Mouse (Mus musculus): ENCODE results near the gene Bend6. TPM values are rescaled to one million over a fixed set of nuclear protein-coding genes. Genes with fewer than 3 reads are reported as not detected.

Gene Bend6
- 0.55 TPM in 1 of 2 replicates, not detected in the other for polyA plus RNA-seq (2012; ENCODE audit: low replicate concordance)

GRCm38 (mm10) chr1:33907421-33908190 lies at the start of gene Bend6:
Gene Bend6 (minus strand): TSS chr1:33907816.

GRCm38 (mm10) chr1:33908191-33908962 lies 761 bp upstream of the Bend6 start, which contains the start of gene Dst:
Gene Dst (plus strand): TSS chr1:33908225.

GRCm38 (mm10) chr1:33813868-33814794 lies 93.5 kb downstream of the Bend6 start, which contains the start of gene Zfp451:
Gene Zfp451 (minus strand): TSS chr1:33814595.

Other genes with a start within 250 kb of the Bend6 start
- 2.4 and 13.8 TPM in 2 replicates for gene Prim2, start 238.0 kb downstream of the Bend6 start, polyA plus RNA-seq (2012; ENCODE audit: low replicate concordance)
- 2.5 and 3.6 TPM in 2 replicates for gene Rab23, start 187.9 kb downstream of the Bend6 start, polyA plus RNA-seq (2012; ENCODE audit: low replicate concordance)
- gene Bag2, start 150.0 kb downstream of the Bend6 start, polyA plus RNA-seq (2012; ENCODE audit: low replicate concordance), result 12.4 and 17.0 TPM in 2 replicates
- gene Zfp451, start 93.2 kb downstream of the Bend6 start, polyA plus RNA-seq (2012; ENCODE audit: low replicate concordance), result 5.1 and 7.0 TPM in 2 replicates
- 5.7 and 7.4 TPM in 2 replicates for gene Dst, start 409 bp upstream of the Bend6 start, polyA plus RNA-seq (2012; ENCODE audit: low replicate concordance)

Data from leukemia stem cell, adult 10-12 weeks (primary cell).